Mouse (Mus musculus) urinary bladder, postnatal 10 days (tissue): ENCODE results near the gene Atxn1.

Experiments used
- DNase-seq: peaks from one replicate; pipeline ENCODE4 v3.0.0; 2022; ENCODE audit warnings: low spot score

Gene Atxn1

GRCm38 (mm10) chr13:45897571-45897970, 67.2 kb downstream of the Atxn1 start:
- DNase-seq, result no peak

DNA sequence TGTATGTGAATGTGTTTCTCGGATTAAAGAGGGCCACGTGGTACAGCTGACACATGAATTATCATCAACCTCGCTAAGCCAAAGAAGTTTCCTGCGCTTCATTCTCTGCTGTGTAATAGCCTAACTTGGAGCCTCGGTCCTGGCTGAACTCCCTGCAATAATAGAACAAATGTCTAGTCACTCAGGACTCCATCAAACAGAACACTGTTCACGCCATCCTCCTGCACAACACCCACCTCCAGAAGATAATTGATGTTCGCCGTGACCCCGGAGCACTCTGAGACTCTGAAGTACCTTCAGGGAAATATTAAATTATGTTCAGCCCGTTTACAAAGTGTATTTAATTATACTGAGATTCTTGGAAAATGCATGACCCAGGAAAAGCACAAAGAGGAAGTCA, 70.0 kb downstream of the Atxn1 start:
- no peak for DNase-seq

- no peak for DNase-seq
Observed at GRCm38 (mm10) chr13:45894234-45894633, 70.6 kb downstream of the Atxn1 start.

DNA sequence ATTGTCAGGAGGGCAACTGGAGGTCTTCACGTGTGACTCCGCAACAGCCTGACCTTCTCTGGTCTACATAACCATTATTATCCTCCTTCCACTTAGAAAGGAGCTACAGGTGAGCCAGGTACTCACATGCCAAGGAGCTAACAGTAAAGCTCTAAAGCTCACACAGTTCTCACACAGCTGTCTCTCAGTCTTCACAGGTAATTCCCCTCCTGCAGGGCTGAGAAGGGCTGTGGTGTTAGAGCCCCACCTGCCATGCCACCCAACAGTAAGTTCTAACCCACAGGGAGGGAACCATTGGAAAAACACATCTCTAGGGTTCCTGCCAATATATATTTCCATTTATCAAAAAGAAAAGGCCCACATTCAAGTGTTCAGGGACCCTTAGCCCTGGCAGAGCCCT, 73.7 kb downstream of the Atxn1 start:
- DNase-seq, result no peak

DNA sequence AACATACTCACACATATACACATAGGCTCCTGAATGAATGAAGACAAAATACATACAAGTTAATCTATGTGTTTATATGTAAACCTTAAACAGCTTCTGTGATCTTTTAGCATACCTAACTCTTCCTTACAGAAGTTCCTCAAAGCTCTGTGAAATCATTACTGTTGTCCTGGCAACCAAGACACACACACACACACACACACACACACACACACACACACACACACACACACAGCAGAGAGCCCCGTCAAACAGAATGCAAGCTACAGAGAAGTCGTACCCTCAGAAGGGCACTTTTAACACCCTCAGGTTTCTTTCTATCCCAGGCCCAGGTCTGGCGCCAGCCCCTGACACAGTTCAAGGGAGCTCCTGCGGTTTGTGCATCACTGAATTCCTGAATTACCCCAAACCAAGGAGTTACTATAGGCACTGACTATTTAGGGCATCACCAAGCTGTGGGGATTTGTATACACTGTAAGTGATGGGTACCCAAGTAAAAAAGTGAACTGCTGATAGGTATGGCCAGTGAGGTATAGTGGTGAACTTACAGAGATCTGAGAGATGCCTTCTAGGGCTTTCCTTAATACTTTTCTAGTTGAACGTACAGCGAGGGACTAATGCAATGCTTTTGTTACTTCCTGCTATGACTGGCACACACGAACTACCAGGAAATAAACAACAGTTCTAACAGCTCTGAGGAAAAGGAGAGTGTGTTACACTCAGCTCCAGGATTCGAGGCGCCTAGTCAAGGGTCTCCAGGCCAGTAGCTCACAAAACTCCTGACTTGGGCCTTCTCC, 75.7 kb downstream of the Atxn1 start:
- no peak for DNase-seq

DNA sequence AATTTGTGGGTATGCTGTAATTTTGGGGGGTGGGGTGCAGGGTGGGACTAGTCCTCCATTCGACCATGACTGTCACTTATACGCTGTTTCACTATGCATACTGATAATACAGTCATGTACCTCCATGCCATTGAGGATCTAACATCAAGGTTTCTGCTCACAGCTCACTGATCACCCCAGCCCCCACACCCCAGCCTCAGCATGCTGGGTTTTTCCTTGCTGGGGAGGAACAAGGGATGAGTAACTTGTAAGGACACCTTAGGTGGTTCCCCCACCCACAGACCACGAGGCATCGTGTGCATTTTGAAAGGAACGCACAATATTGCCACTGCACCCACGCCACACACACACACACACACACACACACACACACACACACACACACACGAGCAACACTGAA, 79.9 kb downstream of the Atxn1 start:
- no peak for DNase-seq

- no peak for DNase-seq
Observed at GRCm38 (mm10) chr13:45883791-45884238, 81.0 kb downstream of the Atxn1 start.

DNA sequence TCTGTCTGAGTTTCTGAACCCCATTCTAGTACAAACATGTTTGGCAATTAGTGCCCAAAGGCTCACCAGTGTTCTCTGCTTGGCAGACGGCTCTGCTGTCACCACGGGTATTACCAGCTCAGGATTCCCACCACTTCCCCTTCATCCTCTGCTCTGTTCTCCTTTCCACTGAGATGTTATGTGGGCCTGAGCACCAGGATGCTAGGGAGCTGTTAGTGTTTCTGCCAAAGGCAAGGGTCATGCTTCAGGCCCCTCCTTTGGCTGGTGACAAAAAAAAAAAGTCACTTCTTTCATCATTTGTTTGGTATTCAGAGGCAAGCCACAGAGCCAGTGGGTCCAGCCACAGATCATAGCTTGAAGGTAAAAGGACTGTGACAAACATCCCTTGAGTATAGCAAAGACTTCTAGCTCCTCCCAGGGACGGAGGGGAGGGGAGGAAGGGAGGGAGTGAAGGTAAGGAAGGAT, 81.8 kb downstream of the Atxn1 start:
- DNase-seq, result no peak

- DNase-seq, result no peak
Observed at GRCm38 (mm10) chr13:45880543-45880845, 84.3 kb downstream of the Atxn1 start.

DNA sequence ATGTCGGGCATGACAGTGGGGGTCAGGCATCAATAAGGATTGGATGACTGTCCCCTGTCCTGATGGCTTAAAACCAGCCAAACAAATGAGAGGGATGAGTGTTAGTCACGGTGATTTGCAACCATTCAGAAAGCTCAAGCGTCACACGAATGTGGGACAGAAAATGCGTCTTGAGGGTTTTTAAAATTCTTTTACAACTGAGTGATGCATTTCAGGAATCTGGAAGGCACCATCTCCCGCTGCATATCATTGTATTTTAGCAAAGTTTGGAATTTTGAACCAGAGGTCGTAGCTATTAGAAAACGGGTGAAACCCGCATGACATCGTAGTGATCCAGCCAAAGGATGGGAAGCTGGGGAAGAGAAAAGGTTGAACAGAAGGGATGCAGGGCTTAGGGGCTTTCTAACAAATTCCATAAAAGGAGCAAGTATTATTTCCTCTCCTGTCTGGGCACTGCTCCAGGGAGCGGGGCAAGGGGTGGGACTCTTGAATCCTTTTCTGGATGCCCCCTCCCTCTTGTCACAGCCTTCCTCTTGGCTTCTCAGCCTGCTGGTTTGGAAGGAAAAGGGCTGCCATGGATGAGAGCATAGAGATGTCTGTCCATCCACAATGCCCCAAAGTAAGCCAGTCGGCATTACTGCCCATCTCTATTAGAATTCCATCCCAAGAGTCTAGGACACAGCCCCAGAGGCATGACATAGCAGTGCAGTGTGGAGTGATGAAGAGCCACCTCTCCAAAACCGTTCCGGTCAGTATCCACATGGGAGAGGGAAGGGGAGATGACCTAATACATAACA, 84.9 kb downstream of the Atxn1 start:
- no peak for DNase-seq

DNA sequence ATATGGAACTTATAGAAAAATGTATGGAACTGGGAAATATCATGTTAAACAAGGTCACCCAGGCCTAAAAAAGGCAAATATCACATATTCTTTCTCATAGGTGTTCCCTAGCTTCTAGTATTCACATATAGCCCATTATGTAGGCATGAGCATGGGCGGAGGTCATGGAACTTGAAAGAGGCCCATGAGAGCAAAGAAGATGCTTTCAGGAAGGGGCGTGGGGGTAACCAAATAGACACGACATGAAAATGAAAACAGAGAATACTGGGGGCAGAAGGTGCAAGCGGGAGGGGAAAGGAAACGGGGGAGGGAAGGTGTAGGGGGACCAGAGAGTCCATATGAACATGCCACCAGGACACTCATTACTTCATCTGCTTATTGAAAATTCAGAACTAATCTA, 87.9 kb downstream of the Atxn1 start:
- DNase-seq, result no peak

GRCm38 (mm10) chr13:45876368-45876760, 88.4 kb downstream of the Atxn1 start:
- no peak for DNase-seq

- no peak for DNase-seq
Observed at GRCm38 (mm10) chr13:45875686-45876367, 89.0 kb downstream of the Atxn1 start.

DNA sequence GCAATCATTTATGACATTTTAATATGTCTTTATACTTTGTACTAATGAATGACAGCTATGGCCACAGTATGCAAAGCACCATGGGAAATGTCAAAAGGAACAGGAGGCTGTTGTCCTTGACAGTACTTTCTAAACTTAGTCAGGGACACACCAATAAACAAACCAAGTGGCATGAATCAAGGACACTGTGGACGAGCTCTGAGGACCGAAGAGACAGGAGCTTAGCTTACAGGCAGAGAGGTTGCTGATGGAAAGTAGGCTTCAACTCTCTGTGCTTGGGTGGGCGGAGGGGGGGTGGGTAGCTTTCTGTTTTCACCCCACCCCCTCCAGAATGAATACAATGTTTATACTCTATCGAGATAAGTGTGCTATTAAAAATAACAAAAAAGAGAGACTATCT, 90.6 kb downstream of the Atxn1 start:
- DNase-seq, result no peak

GRCm38 (mm10) chr13:45872966-45873365, 91.8 kb downstream of the Atxn1 start:
- no peak for DNase-seq

- DNase-seq, result no peak
Observed at GRCm38 (mm10) chr13:45872041-45872746, 92.6 kb downstream of the Atxn1 start.

- no peak for DNase-seq
Observed at GRCm38 (mm10) chr13:45871554-45871953, 93.3 kb downstream of the Atxn1 start.

GRCm38 (mm10) chr13:45868886-45869285, 95.9 kb downstream of the Atxn1 start:
- no peak for DNase-seq

DNA sequence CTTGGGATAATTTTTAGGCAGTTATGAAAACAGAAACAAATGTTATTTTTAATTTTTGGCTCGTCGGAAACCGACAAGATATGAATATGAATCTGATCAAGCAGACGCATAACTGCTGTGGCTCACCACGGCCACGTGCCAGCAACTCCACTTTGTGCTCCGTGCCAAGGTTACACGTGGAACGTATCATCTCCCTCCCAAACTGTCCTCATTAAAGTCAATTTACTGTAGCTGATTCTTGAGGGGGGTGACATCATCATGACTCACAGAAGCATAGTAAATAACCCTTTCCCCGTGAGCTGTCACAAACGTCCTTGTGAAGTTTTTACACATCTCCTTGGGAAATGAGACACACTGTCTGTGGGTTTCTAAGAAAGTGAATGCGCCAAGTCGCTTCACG, 97.5 kb downstream of the Atxn1 start:
- no peak for DNase-seq

DNA sequence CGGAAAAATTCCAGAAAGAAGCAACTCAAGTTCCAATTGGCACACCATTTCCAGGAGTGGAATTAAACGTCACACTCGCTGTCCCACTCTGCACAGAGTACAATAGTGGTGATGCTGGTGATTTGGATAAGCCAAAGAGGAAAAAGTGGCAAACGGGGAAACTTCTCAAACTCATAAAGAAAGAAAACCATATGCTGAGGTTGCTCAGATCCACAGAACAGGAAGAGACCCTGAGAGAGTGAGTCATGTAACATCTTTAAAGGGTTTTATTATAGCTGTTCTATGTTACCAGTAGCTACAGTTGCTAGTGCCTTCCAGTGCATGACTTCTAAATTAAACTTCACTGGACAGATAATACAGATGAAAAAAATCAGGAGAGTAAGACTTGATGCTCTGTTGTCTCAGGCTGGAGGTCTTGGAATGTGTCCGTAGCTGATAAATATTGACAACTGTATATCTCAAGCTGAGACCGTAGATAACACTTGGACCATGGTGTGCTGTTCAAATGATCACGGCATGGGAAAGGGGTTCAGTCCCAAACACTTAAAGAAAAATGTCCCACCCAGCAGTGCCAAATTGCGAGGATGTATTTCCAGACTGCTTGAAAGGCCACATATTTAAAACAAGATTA, 98.1 kb downstream of the Atxn1 start:
- DNase-seq, result no peak

DNA sequence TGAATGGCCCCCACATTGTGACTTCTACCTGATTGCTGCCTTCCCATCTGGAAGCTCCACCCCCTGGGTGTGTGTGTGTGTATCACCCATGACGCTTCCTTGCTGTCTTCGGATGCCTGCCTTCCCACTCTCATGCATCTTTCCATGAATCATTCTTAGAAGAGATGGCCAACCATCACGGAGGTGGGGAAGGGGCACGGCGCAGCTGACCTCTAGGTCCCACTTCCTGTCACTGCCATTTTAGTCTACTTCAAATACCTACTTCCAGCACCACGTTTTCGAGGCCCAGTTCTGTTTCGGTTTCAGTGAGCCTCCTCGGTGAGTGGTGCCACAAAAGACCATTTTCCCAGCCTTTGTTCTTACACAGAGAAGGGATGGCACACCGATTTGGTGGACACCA, 99.2 kb downstream of the Atxn1 start:
- DNase-seq, result no peak

DNA sequence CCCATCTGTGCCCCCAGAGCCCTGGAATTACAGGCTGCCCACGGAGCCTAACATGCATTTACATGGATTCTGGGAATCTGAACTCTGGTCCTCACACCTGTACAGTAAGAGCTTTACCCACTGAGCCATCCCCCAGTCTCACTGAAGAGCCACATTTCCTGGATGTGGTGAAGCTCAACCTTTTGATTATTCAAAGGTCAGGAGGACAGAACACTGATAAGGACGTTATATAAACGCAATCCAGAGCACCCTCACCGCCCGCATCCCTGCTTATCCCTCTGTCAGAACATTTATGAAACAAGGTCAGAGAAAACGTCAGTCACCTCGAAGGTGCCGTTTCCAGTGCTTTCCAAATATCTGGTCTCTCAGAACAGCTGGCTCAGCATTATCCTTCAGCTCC, 101.0 kb downstream of the Atxn1 start:
- DNase-seq, result no peak
